Mouse (Mus musculus) midbrain, embryonic 14.5 days (tissue): ENCODE results near the gene Ptprc. TPM values are rescaled to one million over a fixed set of nuclear protein-coding genes. Genes with fewer than 3 reads are reported as not detected.

ENCODE experiments used
- ATAC-seq: fragments of 200-750 bp; cut with Nextera tagmentation; 2 replicates; pipeline ENCODE4 v1.8.0; 2017; ENCODE audit warnings: moderate number of reproducible peaks, moderate library complexity; ENCODE audit not compliant: low FRiP score, low TSS enrichment
- DNase-seq: peaks from one replicate; pipeline ENCODE4 v3.0.0-alpha.2; 2015
- H3K27ac ChIP-seq: fragments of 300-500 bp; sonication (generic); replicated peaks from 2 replicates; pipeline ENCODE4 v1.5.1; 2014; ENCODE audit warnings: mild to moderate bottlenecking, low read depth, low read length, moderate library complexity
- H3K27me3 ChIP-seq: fragments of 300-500 bp; sonication (generic); 2 replicates; pipeline ENCODE4 v1.6.1; 2014; ENCODE audit warnings: low read length, control low read depth, mixed read lengths; ENCODE audit not compliant: control insufficient read depth, insufficient read depth
- H3K36me3 ChIP-seq: fragments of 300-500 bp; sonication (generic); 2 replicates; pipeline ENCODE4 v1.6.1; 2014; ENCODE audit warnings: low read length, control low read depth; ENCODE audit not compliant: control insufficient read depth, insufficient read depth
- H3K4me1 ChIP-seq: fragments of 300-500 bp; sonication (generic); 2 replicates; pipeline ENCODE4 v1.6.1; 2014; ENCODE audit warnings: mild to moderate bottlenecking, antibody characterized with exemption, low read length, control low read depth; ENCODE audit not compliant: control insufficient read depth, insufficient read depth
- H3K4me2 ChIP-seq: fragments of 300-500 bp; sonication (generic); 2 replicates; pipeline ENCODE4 v1.6.1; 2014; ENCODE audit warnings: mild to moderate bottlenecking, low read length, moderate library complexity
- H3K4me3 ChIP-seq: fragments of 300-500 bp; sonication (generic); replicated peaks from 2 replicates; pipeline ENCODE4 v1.5.1; 2014; ENCODE audit warnings: low read depth, low read length
- H3K9ac ChIP-seq: fragments of 300-500 bp; sonication (generic); replicated peaks from 2 replicates; pipeline ENCODE4 v1.6.1; 2014; ENCODE audit warnings: mild to moderate bottlenecking, low read length, moderate library complexity
- H3K9me3 ChIP-seq: fragments of 300-500 bp; sonication (generic); 2 replicates; pipeline ENCODE4 v1.6.1; 2016; ENCODE audit warnings: low read length, control low read depth, mixed read lengths; ENCODE audit not compliant: control insufficient read depth
- WGBS: fragments of 180-500 bp; shearing (Covaris S2); extraction: QIAGEN DNeasy Blood & Tissue Kit; methylation state at CpG from one replicate; pipeline ENCODE4 v1.1.7; 2014; 5-methylcytosine and 5-hydroxymethylcytosine counted together
- polyA plus RNA-seq: library from polyadenylated mRNA; unstranded; fragments of >200 nt; fragmentation: Nextera tagmentation; extraction: Ambion mirVana; gene quantifications from 2 replicates; pipeline ENCODE4 v1.2.1, GENCODE M21; 2014

Ptprc gene
- polyA plus RNA-seq, 1 experiment from 2014 or later, result 2.4 TPM

GRCm38 (mm10) chr1:138140769-138141168 is 34.7 kb downstream of the Ptprc start:
- WGBS, result 95% methylated on average over 4 of the region's 4 CpGs

GRCm38 (mm10) chr1:138137696-138138095 is 37.8 kb downstream of the Ptprc start:
- Histone ChIP-seq H3K27me3 (no peaks in the 10 kb centered on the region), H3K4me3 (no peak overlapping the region), H3K27ac (no peak overlapping the region), H3K9me3 (no peaks in the 10 kb centered on the region), H3K9ac (no peak overlapping the region), H3K4me1 (peaks cover 5% of the 10 kb centered on the region; the same call in 1 of the 2 replicates), H3K36me3 (no peaks in the 10 kb centered on the region), H3K4me2 (no peak overlapping the region)
- no peak for DNase-seq
- ATAC-seq, result no peak
- WGBS, result 97% methylated on average over 4 of the region's 4 CpGs

More at GRCm38 (mm10) chr1:138140769-138141168, 34.7 kb downstream of the Ptprc start:
- Histone ChIP-seq H3K4me1 (peaks cover 3% of the 10 kb centered on the region; the same call in 1 of the 2 replicates), H3K4me2 (no peak overlapping the region), H3K9ac (no peak overlapping the region), H3K27ac (no peak overlapping the region), H3K4me3 (no peak overlapping the region), H3K9me3 (no peaks in the 10 kb centered on the region), H3K36me3 (no peaks in the 10 kb centered on the region), H3K27me3 (no peaks in the 10 kb centered on the region)
- ATAC-seq, result no peak
- DNase-seq, result no peak

GRCm38 (mm10) chr1:138137024-138137577 is 38.4 kb downstream of the Ptprc start:
- no peak overlapping the region for H3K9ac ChIP-seq
- DNase-seq (no peak), ATAC-seq (no peak)
- H3K9me3 ChIP-seq, result no peaks in the 10 kb centered on the region
- no peaks in the 10 kb centered on the region for H3K36me3 ChIP-seq
- H3K27me3 ChIP-seq, result no peaks in the 10 kb centered on the region
- no peak overlapping the region for H3K4me2 ChIP-seq
- 97% methylated on average over 6 of the region's 6 CpGs for WGBS
- peaks cover 5% of the 10 kb centered on the region; the same call in 1 of the 2 replicates for H3K4me1 ChIP-seq
- no peak overlapping the region for H3K4me3 ChIP-seq
- no peak overlapping the region for H3K27ac ChIP-seq

- peak overlapping the region; percentile 77 for H3K27ac ChIP-seq
- DNase-seq, result peak; percentile 86
- peak overlapping the region; percentile 29 for H3K4me3 ChIP-seq
- 9% methylated on average over 17 of the region's 17 CpGs for WGBS
- H3K36me3 ChIP-seq, result no peaks in the 10 kb centered on the region
- H3K4me1 ChIP-seq, result peaks cover 5% of the 10 kb centered on the region; the same call in 1 of the 2 replicates
- H3K27me3 ChIP-seq, result no peaks in the 10 kb centered on the region
- H3K9ac ChIP-seq, result peak overlapping the region; percentile 32; the same call in 1 of the 2 replicates
- H3K4me2 ChIP-seq, result peak overlapping the region; percentile 64
- H3K9me3 ChIP-seq, result no peaks in the 10 kb centered on the region
- peak; percentile 83 for ATAC-seq
These were observed 39.1 kb downstream of the Ptprc start for GRCm38 (mm10) chr1:138136373-138136779.

- DNase-seq (peak; percentile 10), ATAC-seq (peak; percentile 55; the same call in 1 of the 2 replicates)
- WGBS, result 35% methylated on average over 9 of the region's 9 CpGs
These were observed 39.7 kb downstream of the Ptprc start for GRCm38 (mm10) chr1:138135637-138136372.

GRCm38 (mm10) chr1:138135117-138135516 is 40.4 kb downstream of the Ptprc start:
- no peak for DNase-seq
- H3K9me3 ChIP-seq, result no peaks in the 10 kb centered on the region
- H3K4me1 ChIP-seq, result peaks cover 5% of the 10 kb centered on the region; the same call in 1 of the 2 replicates
- no peak overlapping the region for H3K9ac ChIP-seq
- no peak overlapping the region for H3K27ac ChIP-seq
- ATAC-seq, result no peak
- H3K4me2 ChIP-seq, result no peak overlapping the region
- H3K27me3 ChIP-seq, result no peaks in the 10 kb centered on the region
- H3K4me3 ChIP-seq, result no peak overlapping the region
- no peaks in the 10 kb centered on the region for H3K36me3 ChIP-seq

More at GRCm38 (mm10) chr1:138135637-138136372, 39.7 kb downstream of the Ptprc start:
- Histone ChIP-seq H3K4me2 (peak overlapping the region; percentile 64), H3K27me3 (no peaks in the 10 kb centered on the region), H3K36me3 (no peaks in the 10 kb centered on the region), H3K4me1 (peaks cover 5% of the 10 kb centered on the region; the same call in 1 of the 2 replicates), H3K4me3 (peak overlapping the region; percentile 29), H3K27ac (peak overlapping the region; percentile 77), H3K9me3 (no peaks in the 10 kb centered on the region), H3K9ac (peak overlapping the region; percentile 32; the same call in 1 of the 2 replicates)

- WGBS, result 95% methylated on average over 6 of the region's 6 CpGs
- H3K4me3 ChIP-seq, result no peak overlapping the region
These were observed 41.2 kb downstream of the Ptprc start for GRCm38 (mm10) chr1:138134324-138134723.

GRCm38 (mm10) chr1:138131739-138132138 is 43.8 kb downstream of the Ptprc start:
- no peak for DNase-seq
- Histone ChIP-seq H3K4me2 (no peak overlapping the region), H3K4me1 (peaks cover 5% of the 10 kb centered on the region; the same call in 1 of the 2 replicates), H3K9me3 (no peaks in the 10 kb centered on the region), H3K36me3 (no peaks in the 10 kb centered on the region), H3K27ac (no peak overlapping the region), H3K27me3 (no peaks in the 10 kb centered on the region), H3K9ac (no peak overlapping the region), H3K4me3 (no peak overlapping the region)
- no peak for ATAC-seq
- WGBS, result 69% methylated on average over 2 of the region's 2 CpGs

More at GRCm38 (mm10) chr1:138134324-138134723, 41.2 kb downstream of the Ptprc start:
- Histone ChIP-seq H3K36me3 (no peaks in the 10 kb centered on the region), H3K27ac (no peak overlapping the region), H3K9ac (no peak overlapping the region), H3K27me3 (no peaks in the 10 kb centered on the region), H3K4me2 (no peak overlapping the region), H3K4me1 (peaks cover 5% of the 10 kb centered on the region; the same call in 1 of the 2 replicates), H3K9me3 (no peaks in the 10 kb centered on the region)
- DNase-seq (no peak), ATAC-seq (no peak)
